Mouse (Mus musculus) retina, postnatal 7 days (tissue): ENCODE results near the gene Mical3.

Source experiments
- DNase-seq: peaks from one replicate; pipeline ENCODE4 v3.0.0-alpha.2; 2012; ENCODE audit warnings: low read depth, low spot score

Gene Mical3

GRCm38 (mm10) chr6:120964179-120964578, 166.6 kb downstream of the Mical3 start:
- DNase-seq, result no peak

- no peak for DNase-seq
Measured at GRCm38 (mm10) chr6:120960338-120961030, 170.3 kb downstream of the Mical3 start.

- DNase-seq, result no peak
Measured at GRCm38 (mm10) chr6:120957331-120957730, 173.5 kb downstream of the Mical3 start.

GRCm38 (mm10) chr6:120956259-120957161, 174.3 kb downstream of the Mical3 start:
- DNase-seq, result no peak

GRCm38 (mm10) chr6:120955215-120955614, 175.6 kb downstream of the Mical3 start:
- DNase-seq, result no peak

- no peak for DNase-seq
Measured at GRCm38 (mm10) chr6:120954241-120954640, 176.6 kb downstream of the Mical3 start.

- no peak for DNase-seq
Measured at GRCm38 (mm10) chr6:120952475-120952874, 178.3 kb downstream of the Mical3 start.

GRCm38 (mm10) chr6:120951311-120951710, 179.5 kb downstream of the Mical3 start:
- no peak for DNase-seq

- no peak for DNase-seq
Measured at GRCm38 (mm10) chr6:120945510-120945909, 185.3 kb downstream of the Mical3 start.

- no peak for DNase-seq
Measured at GRCm38 (mm10) chr6:120943964-120944363, 186.8 kb downstream of the Mical3 start.

- no peak for DNase-seq
Measured at GRCm38 (mm10) chr6:120943551-120943950, 187.2 kb downstream of the Mical3 start.

- no peak for DNase-seq
Measured at GRCm38 (mm10) chr6:120943079-120943478, 187.7 kb downstream of the Mical3 start.

GRCm38 (mm10) chr6:120941575-120941974, 189.2 kb downstream of the Mical3 start:
- no peak for DNase-seq

GRCm38 (mm10) chr6:120941084-120941481, 189.7 kb downstream of the Mical3 start:
- DNase-seq, result no peak

- DNase-seq, result no peak
Measured at GRCm38 (mm10) chr6:120940446-120941083, 190.2 kb downstream of the Mical3 start.

- DNase-seq, result no peak
Measured at GRCm38 (mm10) chr6:120939783-120940182, 191.0 kb downstream of the Mical3 start.

GRCm38 (mm10) chr6:120938763-120939450, 191.9 kb downstream of the Mical3 start:
- DNase-seq, result no peak

GRCm38 (mm10) chr6:120937999-120938608, 192.7 kb downstream of the Mical3 start:
- DNase-seq, result no peak

- no peak for DNase-seq
Measured at GRCm38 (mm10) chr6:120937104-120937617, 193.6 kb downstream of the Mical3 start.

- DNase-seq, result no peak
Measured at GRCm38 (mm10) chr6:120934176-120934575, 196.6 kb downstream of the Mical3 start.

- no peak for DNase-seq
Measured at GRCm38 (mm10) chr6:120933670-120934069, 197.1 kb downstream of the Mical3 start.
